Mouse (Mus musculus) adipocyte (in vitro differentiated cells): Measurements from ENCODE around the gene Clcn3.
"Not testable (repeated sequence)": the region's sequence is repeated elsewhere in the genome, so short reads cannot be mapped to it uniquely, and the experiment has no call there.

Source experiments
- DNase-seq: peaks from one replicate; pipeline ENCODE4 v3.0.0-alpha.2; 2016; ENCODE audit warnings: low spot score

Clcn3 gene

DNA sequence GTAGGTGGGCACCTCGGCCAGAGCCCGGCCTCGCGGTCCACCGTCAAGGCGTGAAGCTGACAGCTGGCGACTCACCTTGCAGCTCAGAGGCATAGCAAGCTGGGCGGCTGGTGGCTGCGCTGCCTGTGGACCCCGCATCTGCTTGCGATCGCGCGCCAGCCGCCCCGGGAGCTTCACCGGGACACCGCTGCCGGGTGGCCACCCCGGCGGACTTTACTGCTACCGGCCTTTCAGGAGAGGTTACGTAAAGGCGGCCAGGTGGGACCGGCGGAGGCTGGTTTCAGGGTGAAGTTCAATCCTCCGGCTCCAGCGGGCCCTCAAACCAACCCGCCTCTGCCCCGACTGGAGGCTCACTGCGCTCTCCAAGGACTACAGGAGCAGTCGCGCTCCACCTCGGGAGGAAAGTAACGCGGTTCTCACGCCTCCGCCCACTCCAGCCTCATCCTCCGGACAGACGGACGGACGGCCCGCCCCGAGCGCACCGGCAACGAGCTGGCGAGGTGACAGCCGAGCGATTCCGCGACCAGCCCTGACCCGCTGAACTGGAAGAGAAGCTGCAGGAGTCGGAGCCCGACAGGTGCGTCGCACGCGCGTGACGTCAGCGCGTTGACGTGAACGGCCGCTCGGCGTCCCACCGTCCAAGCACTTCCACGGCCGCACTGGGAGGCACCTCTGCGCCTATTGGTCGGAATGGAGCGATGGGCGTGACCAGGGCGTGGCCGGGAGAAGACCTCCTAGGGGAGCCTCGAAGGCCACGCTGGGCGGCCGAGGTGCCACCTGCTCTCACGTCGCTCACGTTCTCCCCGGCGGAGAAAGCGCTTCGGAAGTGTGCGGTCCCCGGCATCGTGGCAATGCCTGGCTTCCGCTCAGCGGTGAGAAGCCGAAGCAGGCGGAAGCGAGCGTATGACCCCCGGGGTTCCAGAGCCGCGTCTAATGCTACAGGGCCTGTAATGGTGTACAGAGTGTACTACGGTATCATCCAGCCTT is at the start of gene Clcn3:
TSS of gene Clcn3 (minus strand) at position 600 of the 987 bp plus-strand sequence.
- DNase-seq, result peak; percentile 89

DNA sequence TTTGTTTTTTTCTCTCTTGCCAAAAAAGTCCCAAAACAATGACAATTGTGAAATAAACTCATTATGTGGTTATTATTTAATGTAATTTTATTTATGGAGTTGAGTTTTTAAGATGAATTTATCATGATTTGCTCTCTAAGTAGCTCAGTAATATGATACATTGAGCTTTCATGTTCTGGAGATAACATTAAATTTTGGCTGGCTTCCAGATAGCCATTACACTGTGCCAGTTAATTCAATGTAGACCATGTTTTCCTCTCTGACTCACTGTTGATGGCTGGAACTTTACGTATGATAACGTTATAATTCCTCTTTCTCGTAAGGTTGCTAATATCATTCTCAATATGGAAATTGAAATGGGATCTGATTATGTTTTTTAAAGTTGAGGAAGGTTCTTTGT is 13.4 kb upstream of the Clcn3 start:
- no peak for DNase-seq

DNA sequence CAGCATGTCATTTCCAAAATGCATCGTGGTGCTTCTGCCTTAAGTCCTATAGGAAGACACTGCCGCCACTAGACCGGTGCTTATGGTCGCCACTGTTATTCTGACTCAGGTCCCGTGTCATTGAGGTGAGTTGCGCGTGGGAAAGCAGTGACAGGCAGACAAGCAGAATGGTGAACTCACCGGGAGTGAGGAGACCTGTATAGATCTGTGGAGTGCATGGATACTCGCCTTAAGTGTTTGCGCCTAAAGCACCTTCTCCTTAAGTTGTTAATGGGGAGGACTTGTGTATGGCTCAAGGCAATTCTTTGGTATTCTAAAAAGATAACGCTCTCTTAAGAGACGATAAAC is 10.5 kb upstream of the Clcn3 start:
- DNase-seq, result no peak

DNA sequence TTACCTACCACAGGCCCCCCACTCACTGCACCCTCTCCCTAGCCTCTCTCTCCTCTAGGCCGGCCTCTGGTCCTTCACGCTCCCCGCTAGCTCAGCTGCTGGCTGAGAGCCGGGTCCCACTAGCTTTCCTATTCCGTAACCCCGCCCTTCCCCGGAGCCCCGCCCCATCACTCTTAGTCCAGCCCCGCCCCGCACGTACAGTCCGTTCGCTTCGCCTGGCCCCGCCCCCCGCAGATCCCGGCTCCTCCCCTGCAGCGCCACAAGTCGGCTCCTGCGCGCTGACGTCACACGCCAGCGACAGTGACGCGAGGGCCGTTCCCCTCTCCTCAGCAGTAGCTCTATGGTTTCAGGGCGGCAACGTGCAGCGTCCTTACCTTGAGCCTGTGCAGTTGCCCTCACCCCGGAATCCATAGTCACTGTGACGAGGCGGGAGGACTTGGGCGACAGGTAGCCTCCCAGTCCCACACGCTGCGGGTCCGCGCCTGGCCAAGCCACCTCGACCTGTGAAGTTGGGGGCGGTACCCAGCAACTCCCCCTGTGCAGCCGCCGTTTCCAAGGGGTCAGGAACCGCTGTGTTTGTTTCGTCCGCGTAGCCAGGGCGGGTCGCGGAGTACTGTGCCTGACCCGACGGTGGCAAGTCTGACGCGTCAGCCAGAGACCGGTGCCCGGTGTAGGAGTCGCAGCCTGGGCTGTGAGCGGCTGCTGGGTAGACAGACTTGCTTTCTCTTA is 10.0 kb upstream of the Clcn3 start, which contains the start of gene Nek1:
TSS of gene Nek1 (plus strand) at position 286 of the 729 bp plus-strand sequence.
- DNase-seq, result peak; percentile 97

DNA sequence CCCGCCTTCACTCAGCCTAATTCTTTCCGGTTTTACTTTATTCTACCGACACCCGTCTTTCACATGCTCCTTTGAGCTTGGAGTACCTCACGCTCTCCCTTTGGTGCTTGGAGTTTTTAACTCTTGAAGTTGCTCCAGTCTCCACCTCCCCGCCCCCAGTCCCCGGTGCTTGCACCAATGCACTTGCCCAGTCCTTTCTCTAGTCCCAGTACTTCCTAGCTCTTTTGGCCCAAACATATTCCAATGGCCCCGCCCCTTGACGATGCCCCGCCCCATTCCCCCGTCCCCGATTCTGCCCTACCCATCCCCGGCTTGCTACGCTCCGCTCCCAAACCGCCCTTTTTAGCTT is 9.4 kb upstream of the Clcn3 start:
- no peak for DNase-seq

DNA sequence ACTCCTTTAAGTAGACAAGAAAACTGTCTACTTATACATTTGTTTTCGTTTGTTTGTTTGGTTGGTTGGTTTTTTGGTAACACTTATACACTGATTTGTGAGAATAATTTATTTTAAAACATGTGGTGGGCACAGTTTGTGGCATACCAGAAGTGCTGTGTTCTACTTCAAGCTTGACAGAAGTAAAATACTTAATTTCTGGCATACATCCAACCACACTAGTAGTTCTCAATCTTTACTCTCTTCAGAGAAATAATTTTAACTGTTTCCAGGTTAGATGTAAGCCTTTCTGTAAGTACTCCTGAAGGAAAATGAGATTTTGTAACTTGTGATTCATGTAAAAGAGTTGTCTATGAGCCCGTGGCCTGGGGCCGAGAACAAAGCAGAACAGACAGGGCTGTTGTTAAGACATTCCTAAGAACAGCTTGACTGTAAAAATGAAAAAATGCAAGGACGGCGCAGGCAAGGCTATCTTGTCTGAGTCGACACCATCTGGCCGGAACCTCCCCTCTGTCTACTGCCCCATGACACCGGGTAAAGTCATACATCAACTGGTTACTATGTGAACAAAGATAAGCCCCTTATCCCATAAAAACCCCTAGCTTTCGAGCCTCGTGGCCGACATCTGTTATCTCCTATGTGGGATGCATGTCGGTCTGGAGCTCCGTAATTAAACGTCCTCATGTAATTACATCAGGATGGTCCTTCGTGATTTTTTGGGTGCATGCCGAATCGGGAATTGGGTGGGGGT is 1.3 kb upstream of the Clcn3 start:
- not testable (repeated sequence) for DNase-seq

DNA sequence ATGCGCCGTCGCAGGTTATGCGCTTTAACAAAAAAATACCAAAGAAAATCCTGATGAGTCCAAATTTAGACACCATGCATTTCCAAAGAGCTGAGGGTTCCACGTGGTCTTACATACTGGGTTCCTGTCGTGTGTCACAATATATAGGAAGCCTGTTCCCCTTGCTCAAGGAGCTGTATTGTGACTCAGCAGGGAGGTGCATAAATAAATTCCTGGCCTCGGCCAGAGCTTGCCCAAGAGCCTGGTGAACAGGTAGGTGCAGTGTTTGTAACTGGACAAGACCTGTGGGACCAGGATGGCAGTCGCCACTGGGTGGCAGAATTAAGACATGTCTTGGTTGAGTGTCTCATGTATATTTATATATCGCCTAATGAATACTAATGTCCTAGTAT is 584 bp upstream of the Clcn3 start:
- peak; percentile 52 for DNase-seq

DNA sequence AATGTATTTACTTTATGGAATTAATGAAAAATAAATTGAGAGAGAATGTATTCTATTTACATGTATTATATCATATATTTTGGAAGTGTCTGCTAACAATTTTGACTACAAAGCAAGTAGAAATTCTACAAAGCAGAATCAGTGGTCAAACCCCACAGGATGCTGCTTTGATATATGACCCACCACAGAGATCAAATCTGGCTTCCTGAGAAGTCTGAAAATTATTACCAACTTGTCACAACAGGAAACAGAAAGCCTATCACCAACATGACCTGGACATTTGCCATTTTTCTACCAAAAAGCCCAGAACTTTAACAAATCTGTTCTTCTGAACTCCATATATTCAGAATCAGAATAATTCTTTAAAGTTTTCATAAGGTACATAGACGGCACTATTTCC is 1.7 kb downstream of the Clcn3 start:
- no peak for DNase-seq

DNA sequence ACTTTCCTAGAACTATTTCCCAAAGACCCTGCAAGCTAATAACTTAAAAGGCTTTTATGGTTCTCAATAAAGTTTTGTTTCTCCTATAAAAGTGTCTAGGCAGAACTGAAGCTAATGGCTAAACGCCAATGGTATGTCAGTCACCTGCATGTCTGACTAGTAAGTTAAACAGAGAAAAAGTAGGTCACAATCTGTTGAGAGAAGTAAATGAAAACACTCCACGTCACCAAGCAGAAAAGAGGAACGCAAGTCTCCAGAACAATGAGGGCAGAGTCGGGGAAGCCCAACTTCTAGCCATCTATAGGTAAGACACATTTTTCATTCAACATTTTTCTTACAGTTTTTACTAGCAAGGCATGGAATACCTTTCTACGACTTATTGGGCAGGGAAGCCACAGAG is 4.6 kb downstream of the Clcn3 start:
- no peak for DNase-seq

DNA sequence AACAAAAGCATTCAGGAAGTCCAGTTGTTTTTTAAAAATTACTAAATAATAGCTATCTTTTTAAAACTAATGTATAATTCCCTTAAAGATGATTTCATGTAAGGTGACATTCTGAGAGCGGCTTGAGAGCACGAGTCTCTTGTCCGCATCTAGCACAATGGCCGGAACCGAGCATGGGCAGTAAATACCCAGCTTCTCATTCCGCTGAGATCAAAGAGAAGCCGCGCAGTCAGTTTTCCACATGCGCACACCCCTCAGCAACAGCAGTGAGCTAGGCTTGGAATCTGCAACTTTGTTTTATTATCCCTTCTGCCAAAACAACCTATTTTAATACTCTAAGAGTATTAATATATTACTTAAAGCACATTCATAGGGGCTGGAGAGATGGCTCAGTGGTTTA is 6.3 kb downstream of the Clcn3 start:
- DNase-seq, result no peak

DNA sequence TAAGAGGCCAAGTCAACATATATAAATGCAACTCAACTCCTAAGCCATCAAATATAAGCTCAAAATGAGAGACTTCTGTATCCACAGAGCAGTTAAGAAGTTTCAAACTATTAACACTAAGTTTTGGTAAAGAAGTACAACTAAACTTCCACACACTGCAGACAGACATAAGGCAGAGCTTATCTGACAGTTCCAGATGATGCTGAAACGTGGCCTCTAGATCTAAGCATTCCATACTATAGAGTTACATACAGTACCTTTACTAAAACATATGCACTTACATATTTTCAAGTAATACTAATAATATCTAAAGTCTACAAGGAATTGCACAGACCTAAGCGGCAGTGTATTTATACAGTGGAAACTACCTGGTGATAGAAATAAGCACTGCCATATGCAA is 8.3 kb downstream of the Clcn3 start:
- DNase-seq, result no peak

DNA sequence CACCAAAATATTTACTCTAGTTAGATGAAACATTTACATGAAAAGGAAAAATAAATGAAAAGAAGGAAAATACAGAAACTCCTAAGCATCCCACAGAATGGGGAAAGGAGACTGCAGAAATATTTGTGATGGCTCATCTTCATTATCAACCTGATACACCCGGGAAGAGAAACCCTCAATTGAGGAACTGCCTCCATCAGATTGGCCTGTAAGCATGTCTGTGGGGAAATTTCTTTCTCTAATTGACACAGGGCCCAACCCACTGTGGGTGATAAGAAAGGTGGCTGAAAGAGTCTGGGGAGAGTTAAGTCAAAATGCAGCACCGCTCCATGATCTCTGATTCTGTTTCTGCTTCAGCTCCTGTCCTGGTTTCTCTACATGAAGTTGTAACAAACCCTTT is 9.7 kb downstream of the Clcn3 start:
- DNase-seq, result no peak

DNA sequence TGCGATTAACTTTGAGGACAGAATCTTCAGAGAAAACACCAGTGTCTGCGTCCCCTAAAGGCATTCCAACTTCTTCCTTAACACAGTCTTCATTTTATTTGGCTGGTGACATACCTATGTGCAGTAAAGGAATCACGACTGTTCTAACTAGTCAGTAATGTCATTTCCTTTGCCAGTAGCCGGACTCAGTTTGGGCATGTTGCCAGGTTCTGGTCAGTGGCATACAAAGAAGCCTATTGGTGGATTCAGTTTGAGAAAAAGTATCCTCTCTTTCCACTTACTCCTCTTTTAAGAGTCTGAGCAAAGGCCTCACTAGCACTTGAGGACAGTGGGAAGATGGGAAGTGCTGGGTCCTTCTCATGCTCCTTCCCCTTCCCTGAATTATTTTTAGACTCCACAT is 11.3 kb downstream of the Clcn3 start:
- DNase-seq, result peak; percentile 20

DNA sequence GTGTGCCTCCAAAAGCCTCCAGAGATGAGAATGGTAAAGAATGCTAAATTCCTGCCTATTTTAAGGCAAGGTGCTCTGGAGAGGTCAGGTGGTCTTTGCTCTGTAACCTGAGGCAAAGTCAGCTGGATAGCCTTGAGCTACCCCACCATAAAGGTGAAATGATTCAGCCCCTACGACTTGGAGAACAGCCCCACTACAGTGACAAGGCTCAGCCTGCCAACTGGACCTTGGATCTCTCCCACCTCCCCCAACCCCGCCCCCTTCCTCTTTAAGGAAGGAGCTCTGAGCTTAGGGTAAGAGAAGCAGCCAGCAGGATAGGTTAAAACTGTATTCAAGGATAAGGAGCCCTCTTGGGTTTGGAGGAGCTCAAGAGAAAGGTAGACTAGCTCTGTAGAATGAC is 14.0 kb downstream of the Clcn3 start:
- DNase-seq, result no peak

DNA sequence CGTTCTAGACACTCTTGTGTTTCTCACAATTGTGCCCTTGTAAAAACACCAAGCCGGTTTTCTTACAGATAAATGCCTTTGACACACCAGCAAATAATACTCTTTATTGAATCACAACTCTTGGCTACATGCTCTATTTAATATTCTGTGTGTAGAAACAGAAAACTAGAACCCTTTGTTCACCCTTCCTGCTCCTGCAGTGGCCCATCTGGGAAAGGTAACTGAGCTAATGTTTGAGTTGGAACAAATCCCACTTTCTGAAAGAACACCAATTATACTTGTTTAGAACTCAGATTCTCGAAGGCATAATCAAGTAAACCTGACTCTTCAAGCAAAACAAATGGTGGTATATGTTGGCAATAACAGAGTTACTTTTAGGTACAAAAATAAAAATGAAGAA is 17.4 kb downstream of the Clcn3 start:
- no peak for DNase-seq

DNA sequence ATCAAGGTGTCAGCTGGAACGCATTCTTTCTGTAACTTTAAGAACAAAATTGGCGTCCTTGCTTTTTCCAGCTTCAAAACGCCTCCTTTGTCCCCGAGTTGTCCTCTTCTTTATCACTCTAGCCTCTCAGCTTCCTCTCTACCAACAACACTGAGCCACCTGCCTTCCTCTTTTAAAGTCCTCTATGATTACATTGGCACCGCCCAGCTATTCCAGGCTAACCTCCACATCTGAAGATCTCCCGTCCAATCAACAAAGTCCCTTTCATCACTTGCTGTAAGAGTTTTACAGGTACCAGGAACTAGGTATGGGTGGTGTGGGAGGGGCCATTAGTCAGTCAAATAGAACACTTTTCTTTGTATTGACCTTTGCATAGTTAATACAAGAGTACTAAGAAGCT is 17.8 kb downstream of the Clcn3 start:
- DNase-seq, result no peak

DNA sequence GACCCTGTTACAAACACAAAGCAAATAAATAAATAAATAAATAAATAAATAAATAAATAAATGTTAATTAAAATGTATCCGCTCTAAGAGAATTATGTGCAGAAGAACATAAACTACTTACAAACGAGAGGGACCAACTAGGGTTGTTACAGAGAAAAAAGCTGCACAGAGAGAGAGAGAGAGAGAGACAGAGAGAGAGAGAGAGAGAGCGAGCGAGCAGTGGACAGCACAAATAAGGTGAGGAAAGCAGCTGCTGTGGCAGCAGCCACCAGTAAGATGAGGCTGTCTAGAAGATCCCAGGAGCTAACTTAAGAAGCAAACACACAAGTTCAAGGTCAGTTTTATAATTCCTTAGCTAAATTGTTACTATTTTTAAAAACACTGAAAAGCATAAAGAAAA is 18.6 kb downstream of the Clcn3 start:
- DNase-seq, result no peak

DNA sequence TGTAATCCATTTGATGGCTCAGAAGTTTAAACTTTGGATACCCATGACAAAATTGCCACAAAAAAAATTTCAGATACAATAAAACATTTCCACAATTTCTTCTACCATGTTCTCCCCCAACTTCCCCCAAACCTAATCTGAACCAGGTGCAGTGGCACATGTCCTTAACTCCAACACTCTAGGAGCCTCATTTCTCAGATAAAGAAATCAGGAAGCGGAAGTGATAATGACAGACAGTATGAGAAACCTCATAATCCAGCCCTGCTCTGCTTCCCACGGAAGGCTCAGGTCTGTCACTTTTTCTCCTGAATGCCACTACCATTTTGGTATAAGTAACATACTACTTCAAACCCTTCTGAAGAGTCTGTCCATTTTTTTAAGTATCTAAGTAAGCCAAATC is 19.2 kb downstream of the Clcn3 start:
- DNase-seq, result no peak

DNA sequence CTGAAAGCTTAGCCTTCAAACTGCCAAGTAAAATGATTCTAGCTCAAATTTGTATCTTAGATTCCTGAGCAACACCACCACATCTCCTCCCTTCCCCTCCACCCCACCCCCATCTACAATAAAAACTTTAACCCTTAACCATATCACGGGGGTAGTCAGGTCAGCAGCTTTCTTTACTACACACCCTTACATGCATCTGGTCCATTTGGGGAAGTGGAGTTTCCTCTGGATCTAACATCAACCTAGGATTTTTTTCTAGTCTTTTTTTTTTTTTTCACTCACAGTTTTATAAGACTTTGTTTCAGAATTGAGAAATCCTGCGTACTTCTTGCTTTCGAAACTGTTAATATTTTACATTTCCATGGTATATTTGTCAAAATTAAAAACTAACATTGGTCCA is 20.3 kb downstream of the Clcn3 start:
- DNase-seq, result no peak

DNA sequence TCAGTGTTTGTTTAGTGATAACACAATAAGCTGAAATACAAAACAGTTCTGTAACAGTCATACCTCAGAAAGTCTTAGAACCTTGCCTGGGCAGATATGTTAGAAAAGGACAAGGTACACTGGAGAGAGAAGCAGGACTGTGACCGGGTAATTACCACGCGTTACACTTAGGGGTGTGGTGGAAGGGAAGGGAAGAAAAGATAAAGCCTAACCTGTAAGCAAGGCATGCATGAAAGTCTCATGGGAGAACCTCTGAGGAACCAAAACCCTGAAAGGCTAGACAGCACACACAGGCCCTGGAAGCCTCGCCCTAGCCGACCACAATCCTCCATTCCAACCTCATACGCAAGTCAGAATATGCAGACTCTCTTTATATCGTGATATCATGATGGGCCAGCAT is 26.3 kb downstream of the Clcn3 start:
- no peak for DNase-seq

DNA sequence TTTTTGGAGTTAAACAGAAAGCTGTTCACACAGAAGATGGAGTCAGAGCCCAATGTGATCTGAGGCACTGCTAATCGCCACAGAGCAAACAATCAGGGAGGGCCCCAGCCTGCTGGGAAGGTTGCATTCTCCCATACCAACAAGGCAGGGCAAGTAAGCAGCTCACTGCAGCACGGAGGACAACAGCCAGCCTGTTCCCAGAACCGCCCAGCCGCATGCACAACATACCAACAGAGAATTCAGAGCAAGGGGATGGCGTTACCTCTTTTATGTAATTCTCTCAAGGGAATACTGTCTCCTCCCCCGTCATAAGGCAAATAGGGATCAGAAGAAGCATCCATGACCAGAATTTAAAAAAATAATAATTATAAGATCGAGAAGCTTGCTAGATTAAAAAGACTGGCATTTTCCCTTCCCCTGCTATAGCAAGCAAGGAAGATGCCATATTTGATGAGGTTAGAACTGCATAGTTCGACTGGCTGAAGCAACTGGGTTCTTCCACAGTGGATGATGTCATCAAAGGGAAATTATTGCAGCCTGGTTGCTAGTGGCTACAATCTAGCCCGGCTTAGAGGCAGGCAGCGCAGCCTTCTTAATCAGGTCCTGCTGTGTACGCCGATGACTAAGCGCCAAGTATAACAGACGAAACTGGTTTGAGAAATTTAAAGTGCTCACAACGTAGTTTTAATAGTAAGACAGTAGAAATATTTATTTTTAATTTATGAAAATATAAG is 28.7 kb downstream of the Clcn3 start:
- DNase-seq, result peak; percentile 89

DNA sequence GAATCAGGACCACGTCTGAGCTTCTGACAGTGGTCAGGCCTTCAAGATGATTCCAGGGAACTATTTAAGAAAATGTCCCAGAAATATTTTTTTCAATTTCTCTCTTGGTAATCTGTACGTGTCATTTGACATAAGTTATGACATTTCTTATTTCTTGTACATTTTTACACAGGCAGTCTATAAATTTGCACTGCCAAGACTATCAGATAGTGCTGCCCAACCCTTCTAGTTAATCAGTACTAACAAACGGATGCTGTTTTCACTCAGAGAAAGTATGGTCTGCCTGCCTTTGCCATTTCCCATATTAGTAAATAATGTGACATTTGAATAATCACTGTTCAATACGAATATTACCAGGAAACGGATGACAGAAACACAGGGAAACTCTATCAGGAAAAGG is 30.3 kb downstream of the Clcn3 start:
- no peak for DNase-seq
